Mouse (Mus musculus): ENCODE data around the gene Emilin2. TPM values are rescaled to one million over a fixed set of nuclear protein-coding genes. Genes with fewer than 3 reads are reported as not detected.

The Emilin2 gene
- polyA plus RNA-seq, 1 experiment: 7.9 TPM

DNA sequence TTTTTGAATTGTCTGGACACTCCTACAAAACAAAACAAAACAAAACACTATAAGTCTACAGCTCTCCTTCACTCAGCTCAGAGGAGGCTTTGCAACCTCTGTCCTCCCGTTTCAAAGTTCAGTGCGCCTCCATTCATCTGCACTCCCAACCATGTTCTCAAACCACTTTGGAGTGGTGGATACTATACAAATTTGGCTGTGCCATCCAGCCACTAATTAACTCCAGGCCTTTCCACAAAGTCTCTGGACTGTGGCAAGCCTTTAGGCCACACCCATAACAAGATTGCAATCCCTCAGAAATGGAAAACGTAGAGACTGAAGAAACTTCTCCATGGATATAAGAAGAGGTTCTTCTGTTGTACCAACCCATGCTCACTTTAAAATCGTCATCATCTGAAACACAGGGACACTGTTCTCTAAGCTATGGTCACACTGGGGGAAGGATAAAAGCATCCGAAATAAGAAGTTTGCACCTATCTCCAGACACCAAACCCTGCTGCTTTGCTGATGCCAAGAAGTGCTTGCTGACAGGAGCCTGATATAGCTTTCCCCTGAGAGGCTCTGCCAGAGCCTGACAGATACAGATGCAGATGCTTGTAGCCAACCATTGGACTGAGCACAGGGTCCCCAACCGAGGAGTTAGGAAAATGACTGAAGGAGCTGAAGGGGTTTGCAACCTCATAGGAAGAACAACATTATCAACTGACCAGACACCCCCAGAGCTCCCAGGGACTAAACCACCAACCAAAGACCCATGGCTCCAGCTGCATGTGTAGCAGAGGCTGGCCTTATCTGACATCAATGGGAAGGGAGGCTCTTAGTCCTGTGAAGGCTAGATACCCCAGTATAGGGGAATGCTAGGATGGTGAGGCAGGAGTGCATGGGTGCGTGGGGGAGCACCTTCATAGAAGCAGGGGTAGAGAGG is 21.0 kb downstream of the Emilin2 start:
- Histone ChIP-seq H3K27me3 (ENCODE audit: control insufficient read depth, insufficient read depth, insufficient read length) (no peaks in the 10 kb centered on the region), H3K4me3 (ENCODE audit: insufficient read depth, poor library complexity, severe bottlenecking) (no peak overlapping the region), H3K79me3 (ENCODE audit: low read depth) (no peaks in the 10 kb centered on the region), H3K79me2 (ENCODE audit: control insufficient read depth, insufficient read depth) (no peaks in the 10 kb centered on the region), H3K36me3 (ENCODE audit: control insufficient read depth, insufficient read depth) (no peaks in the 10 kb centered on the region), H3ac (ENCODE audit: control insufficient read depth, insufficient read length, low read depth) (no peak overlapping the region)
- no peak for TF ChIP-seq MYOD1 (IDR thresholded peaks at IDR 0.05; ENCODE audit: control insufficient read depth, insufficient read length, low read depth)
- TF ChIP-seq USF1 (IDR thresholded peaks at IDR 0.05; ENCODE audit: low read depth): no peak
- no peak for TF ChIP-seq CTCF (IDR thresholded peaks at IDR 0.05; ENCODE audit: control insufficient read depth, insufficient read depth, insufficient read length)
- no peak for TF ChIP-seq MAX (IDR thresholded peaks at IDR 0.05)
- no peak for TF ChIP-seq FOSL1 (IDR thresholded peaks at IDR 0.05; ENCODE audit: insufficient read depth, low read length, poor library complexity, severe bottlenecking)
- no peak for TF ChIP-seq MYOG (IDR thresholded peaks at IDR 0.05; ENCODE audit: control insufficient read depth, extremely low read depth, insufficient read length)
- no peak for TF ChIP-seq CEBPB (IDR thresholded peaks at IDR 0.05; ENCODE audit: low read depth)

DNA sequence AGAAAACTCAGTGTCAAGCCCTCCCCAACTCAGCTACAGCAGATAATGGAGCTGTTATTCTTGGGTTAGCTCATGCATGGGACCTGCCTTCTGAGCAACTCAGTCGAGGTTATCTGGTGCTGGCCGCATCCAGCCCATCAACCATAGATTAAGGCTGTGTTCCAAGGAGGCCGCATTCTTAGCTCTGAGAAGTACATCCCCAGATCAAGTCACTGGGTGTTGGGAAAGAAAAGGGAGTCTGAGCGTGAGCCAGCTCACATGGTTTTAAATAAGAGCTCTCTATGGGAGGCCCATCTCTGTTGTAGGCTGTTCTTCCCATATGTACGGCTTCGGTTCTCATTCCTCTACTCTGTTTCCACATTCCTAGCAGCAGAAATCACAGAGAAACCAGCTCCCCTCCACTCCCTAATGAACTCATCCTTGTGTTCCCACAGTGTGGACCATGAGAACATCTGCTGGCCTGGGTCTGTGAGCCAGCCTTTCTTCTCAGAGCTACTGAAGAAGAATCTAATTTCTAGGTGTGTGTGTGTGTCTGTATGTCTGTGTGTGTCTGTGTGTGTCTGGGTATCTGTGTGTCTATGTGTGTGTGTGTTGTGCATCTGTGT is 22.1 kb downstream of the Emilin2 start:
- Histone ChIP-seq H3K36me3 (ENCODE audit: control insufficient read depth, insufficient read depth) (no peaks in the 10 kb centered on the region), H3K27me3 (ENCODE audit: control insufficient read depth, insufficient read depth, insufficient read length) (no peaks in the 10 kb centered on the region), H3K4me3 (ENCODE audit: insufficient read depth, poor library complexity, severe bottlenecking) (no peak overlapping the region), H3K79me3 (ENCODE audit: low read depth) (no peaks in the 10 kb centered on the region), H3K79me2 (ENCODE audit: control insufficient read depth, insufficient read depth) (no peaks in the 10 kb centered on the region), H3ac (ENCODE audit: control insufficient read depth, insufficient read length, low read depth) (no peak overlapping the region)
- no peak for TF ChIP-seq MAX (IDR thresholded peaks at IDR 0.05)
- no peak for TF ChIP-seq MYOG (IDR thresholded peaks at IDR 0.05; ENCODE audit: control insufficient read depth, extremely low read depth, insufficient read length)
- TF ChIP-seq CTCF (IDR thresholded peaks at IDR 0.05; ENCODE audit: control insufficient read depth, insufficient read depth, insufficient read length): no peak
- no peak for TF ChIP-seq USF1 (IDR thresholded peaks at IDR 0.05; ENCODE audit: low read depth)
- no peak for TF ChIP-seq CEBPB (IDR thresholded peaks at IDR 0.05; ENCODE audit: low read depth)
- no peak for TF ChIP-seq MYOD1 (IDR thresholded peaks at IDR 0.05; ENCODE audit: control insufficient read depth, insufficient read length, low read depth)
- no peak for TF ChIP-seq FOSL1 (IDR thresholded peaks at IDR 0.05; ENCODE audit: insufficient read depth, low read length, poor library complexity, severe bottlenecking)

DNA sequence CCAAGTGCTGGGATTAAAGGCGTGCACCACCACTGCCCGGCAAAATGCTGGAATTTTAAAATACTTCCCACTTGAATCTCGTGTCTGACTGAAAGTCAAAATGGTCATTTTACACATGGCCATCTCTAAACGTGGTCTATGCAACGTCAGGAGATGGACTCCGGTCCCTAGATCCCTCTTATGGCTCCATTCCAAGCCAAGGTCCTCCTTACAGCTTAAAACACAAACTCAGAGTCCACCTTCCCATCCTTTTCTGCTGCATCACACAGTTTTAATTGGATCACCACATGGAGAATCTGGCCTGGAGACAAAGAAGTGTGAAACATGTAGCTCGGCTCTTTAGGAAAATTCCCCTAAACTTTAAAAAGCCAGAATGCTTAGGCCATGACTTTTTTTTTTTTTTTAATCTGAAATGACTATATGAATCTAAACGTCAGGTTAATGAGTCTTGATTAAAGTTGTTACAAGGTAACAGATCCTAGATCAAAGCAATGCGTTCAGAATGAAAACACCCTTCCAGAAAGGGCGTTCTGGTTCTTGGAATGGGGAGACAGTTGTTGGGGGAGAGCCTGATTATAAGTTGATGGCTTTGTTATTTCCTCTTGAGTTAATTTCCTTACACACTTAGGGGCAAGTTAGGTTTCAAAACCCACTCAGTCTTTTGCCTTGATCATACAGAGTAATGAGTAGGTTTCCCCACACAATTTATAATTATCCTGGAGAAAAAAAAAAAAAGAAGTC is 22.8 kb downstream of the Emilin2 start:
- Histone ChIP-seq H3K36me3 (ENCODE audit: control insufficient read depth, insufficient read depth) (no peaks in the 10 kb centered on the region), H3K79me3 (ENCODE audit: low read depth) (no peaks in the 10 kb centered on the region)

DNA sequence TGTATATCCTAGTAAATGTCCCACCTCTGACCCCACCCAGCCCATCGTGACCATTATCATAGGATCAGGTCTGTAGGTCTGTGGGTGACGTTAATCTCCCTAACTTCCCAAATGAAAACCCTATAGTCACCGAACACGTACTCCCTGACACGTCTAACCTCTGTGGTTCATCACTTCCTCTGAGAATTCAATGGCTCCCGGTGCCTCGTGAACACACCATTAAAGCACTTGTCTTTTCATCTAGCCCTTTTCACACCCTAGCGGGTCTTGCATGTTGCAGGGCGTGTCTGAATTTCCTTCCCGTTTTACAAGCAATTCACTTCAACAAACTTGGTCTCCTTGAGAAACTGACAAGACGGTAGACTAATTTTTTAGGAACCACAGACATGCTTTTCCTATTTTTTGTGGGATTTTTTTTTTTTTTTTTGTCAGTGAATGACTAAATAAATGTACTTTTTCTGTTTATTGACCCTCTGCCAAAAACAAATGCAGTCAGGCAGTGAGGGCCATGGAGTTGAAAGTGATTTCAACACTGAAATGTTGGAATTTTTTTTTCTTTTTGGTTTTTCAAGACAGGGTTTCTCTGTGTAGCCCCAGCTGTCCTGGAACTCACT is 23.5 kb downstream of the Emilin2 start:
- no peaks in the 10 kb centered on the region for H3K27me3 ChIP-seq (ENCODE audit: control insufficient read depth, insufficient read depth, insufficient read length)
- H3K4me3 ChIP-seq (ENCODE audit: insufficient read depth, poor library complexity, severe bottlenecking): no peak overlapping the region
- no peaks in the 10 kb centered on the region for H3K79me2 ChIP-seq (ENCODE audit: control insufficient read depth, insufficient read depth)
- TF ChIP-seq MYOD1 (IDR thresholded peaks at IDR 0.05; ENCODE audit: control insufficient read depth, insufficient read length, low read depth) (no peak), MYOG (IDR thresholded peaks at IDR 0.05; ENCODE audit: control insufficient read depth, extremely low read depth, insufficient read length) (no peak), FOSL1 (IDR thresholded peaks at IDR 0.05; ENCODE audit: insufficient read depth, low read length, poor library complexity, severe bottlenecking) (no peak), CEBPB (IDR thresholded peaks at IDR 0.05; ENCODE audit: low read depth) (no peak), USF1 (IDR thresholded peaks at IDR 0.05; ENCODE audit: low read depth) (no peak), MAX (IDR thresholded peaks at IDR 0.05) (no peak)
- H3K79me3 ChIP-seq (ENCODE audit: low read depth): no peaks in the 10 kb centered on the region
- H3ac ChIP-seq (ENCODE audit: control insufficient read depth, insufficient read length, low read depth): no peak overlapping the region
- H3K36me3 ChIP-seq (ENCODE audit: control insufficient read depth, insufficient read depth): no peaks in the 10 kb centered on the region

More for the DNA sequence above, 22.8 kb downstream of the Emilin2 start:
- Histone ChIP-seq H3K4me3 (ENCODE audit: insufficient read depth, poor library complexity, severe bottlenecking) (no peak overlapping the region), H3K79me2 (ENCODE audit: control insufficient read depth, insufficient read depth) (no peaks in the 10 kb centered on the region), H3ac (ENCODE audit: control insufficient read depth, insufficient read length, low read depth) (no peak overlapping the region), H3K27me3 (ENCODE audit: control insufficient read depth, insufficient read depth, insufficient read length) (no peaks in the 10 kb centered on the region)
- TF ChIP-seq MAX (IDR thresholded peaks at IDR 0.05): no peak
- no peak for TF ChIP-seq MYOD1 (IDR thresholded peaks at IDR 0.05; ENCODE audit: control insufficient read depth, insufficient read length, low read depth)
- TF ChIP-seq MYOG (IDR thresholded peaks at IDR 0.05; ENCODE audit: control insufficient read depth, extremely low read depth, insufficient read length): no peak
- TF ChIP-seq CEBPB (IDR thresholded peaks at IDR 0.05; ENCODE audit: low read depth): no peak

DNA sequence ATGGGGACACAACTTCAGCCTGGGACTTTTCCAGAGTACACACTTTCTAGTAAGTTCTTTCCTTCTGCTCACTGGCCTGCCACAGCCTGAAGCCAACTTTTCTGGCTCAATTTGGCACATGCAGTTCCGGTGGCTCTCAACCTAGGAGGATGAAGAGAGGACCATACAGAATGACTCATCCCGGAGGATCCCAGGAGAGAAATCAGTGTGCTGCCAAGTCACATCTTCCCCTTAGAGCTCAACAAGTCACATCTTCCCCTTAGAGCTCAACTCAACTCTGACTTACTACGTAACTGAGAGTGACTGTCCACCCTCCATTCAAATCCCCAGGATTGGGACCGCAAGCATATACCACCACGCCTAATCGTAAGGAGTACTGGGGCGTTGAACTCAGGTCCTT is 24.2 kb downstream of the Emilin2 start:
- H3K36me3 ChIP-seq (ENCODE audit: control insufficient read depth, insufficient read depth): no peaks in the 10 kb centered on the region
- H3K79me3 ChIP-seq (ENCODE audit: low read depth): no peaks in the 10 kb centered on the region

More for the DNA sequence above, 24.2 kb downstream of the Emilin2 start:
- Histone ChIP-seq H3K79me2 (ENCODE audit: control insufficient read depth, insufficient read depth) (no peaks in the 10 kb centered on the region), H3ac (ENCODE audit: control insufficient read depth, insufficient read length, low read depth) (no peak overlapping the region), H3K4me3 (ENCODE audit: insufficient read depth, poor library complexity, severe bottlenecking) (no peak overlapping the region), H3K27me3 (ENCODE audit: control insufficient read depth, insufficient read depth, insufficient read length) (no peaks in the 10 kb centered on the region)
- TF ChIP-seq MYOG (IDR thresholded peaks at IDR 0.05; ENCODE audit: control insufficient read depth, extremely low read depth, insufficient read length) (no peak), MYOD1 (IDR thresholded peaks at IDR 0.05; ENCODE audit: control insufficient read depth, insufficient read length, low read depth) (no peak), FOSL1 (IDR thresholded peaks at IDR 0.05; ENCODE audit: insufficient read depth, low read length, poor library complexity, severe bottlenecking) (no peak)
